Mouse (Mus musculus) C2C12 (cell line): ENCODE results near the gene Spi1. TPM values are rescaled to one million over a fixed set of nuclear protein-coding genes. Genes with fewer than 3 reads are reported as not detected.

Experiments used
- polyA plus RNA-seq: library from polyadenylated mRNA; unstranded; fragments of >200 nt; fragmentation: generic; extraction: Trizol; gene quantifications from one replicate; pipeline ENCODE4 v1.2.1, GENCODE M21; 2012; ENCODE audit warnings: missing spikeins

The Spi1 gene
- polyA plus RNA-seq, 1 experiment = not detected

Other genes with a start within 250 kb of the Spi1 start
- 146 TPM for gene Mtch2, start 235.2 kb upstream of the Spi1 start, polyA plus RNA-seq
- 0.02 TPM for gene C1qtnf4, start 196.5 kb upstream of the Spi1 start, polyA plus RNA-seq
- 17.3 TPM for gene Kbtbd4, start 177.7 kb upstream of the Spi1 start, polyA plus RNA-seq
- 150 TPM for gene Ndufs3, start 177.6 kb upstream of the Spi1 start, polyA plus RNA-seq
- 34.8 TPM for gene Celf1, start 142.0 kb upstream of the Spi1 start, polyA plus RNA-seq
- 122 TPM for gene Rapsn, start 46.8 kb upstream of the Spi1 start, polyA plus RNA-seq
- 367 TPM for gene Psmc3, start 28.4 kb upstream of the Spi1 start, polyA plus RNA-seq
- gene Slc39a13, start 12.0 kb upstream of the Spi1 start, polyA plus RNA-seq = 52.3 TPM
- not detected for gene Mybpc3, start 35.8 kb downstream of the Spi1 start, polyA plus RNA-seq
- gene Madd, start 101.4 kb downstream of the Spi1 start, polyA plus RNA-seq = 4.9 TPM
- 0.21 TPM for gene Nr1h3, start 120.4 kb downstream of the Spi1 start, polyA plus RNA-seq
- gene Acp2, start 120.5 kb downstream of the Spi1 start, polyA plus RNA-seq = 11.3 TPM
- gene Ddb2, start 154.6 kb downstream of the Spi1 start, polyA plus RNA-seq = 1.2 TPM
- 19.0 TPM for gene Pacsin3, start 173.6 kb downstream of the Spi1 start, polyA plus RNA-seq
- gene Arfgap2, start 182.6 kb downstream of the Spi1 start, polyA plus RNA-seq = 67.5 TPM